Mouse (Mus musculus): ENCODE results near the gene Cdk5r1. TPM values are rescaled to one million over a fixed set of nuclear protein-coding genes. Genes with fewer than 3 reads are reported as not detected.

Gene Cdk5r1
- polyA plus RNA-seq, 1 experiment from 2014 or later: 0.61 TPM

DNA sequence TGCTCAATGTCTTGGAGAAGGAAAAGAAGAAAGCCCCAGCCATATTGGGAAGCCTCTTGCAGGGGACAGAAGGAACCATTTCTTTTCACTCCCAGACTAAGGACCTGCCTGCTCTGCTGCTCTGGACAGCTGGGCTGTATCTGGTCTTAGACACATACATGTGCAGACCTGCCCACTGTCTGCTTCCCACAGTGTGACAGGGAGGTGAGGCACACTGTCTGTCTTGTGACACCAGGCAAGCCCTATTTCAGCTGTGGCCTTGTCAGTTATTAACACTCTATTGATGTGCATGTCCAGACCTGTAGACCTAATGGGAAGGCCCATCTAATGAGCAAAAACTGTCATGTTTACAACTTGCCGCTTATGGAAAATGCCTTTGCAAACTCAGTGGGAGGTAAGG, 38.5 kb downstream of the Cdk5r1 start:
- 70% methylated on average over 1 of the region's 1 CpGs for WGBS
- Histone ChIP-seq H3K4me2 (replicated peaks; ENCODE audit: low read depth) (no peak overlapping the region), H3K27ac (ENCODE audit: low read depth, low read length) (no peak overlapping the region), H3K9ac (ENCODE audit: low read depth, low read length) (no peak overlapping the region), H3K4me1 (replicated peaks; ENCODE audit: control insufficient read depth, insufficient read depth, low read length) (no peaks in the 10 kb centered on the region), H3K4me3 (ENCODE audit: low read depth, low read length) (no peak overlapping the region), H3K36me3 (ENCODE audit: control insufficient read depth, insufficient read depth) (peaks cover 8% of the 10 kb centered on the region), H3K27me3 (replicated peaks; ENCODE audit: control insufficient read depth, insufficient read depth, low read length) (no peaks in the 10 kb centered on the region), H3K9me3 (ENCODE audit: control insufficient read depth) (no peaks in the 10 kb centered on the region)
- no peak for ATAC-seq
- TF ChIP-seq CTCF (IDR thresholded peaks at IDR 0.05; ENCODE audit: low read depth): no peak

- Histone ChIP-seq H3K4me2 (replicated peaks; ENCODE audit: low read depth) (no peak overlapping the region), H3K4me3 (ENCODE audit: low read depth, low read length) (no peak overlapping the region), H3K27ac (ENCODE audit: low read depth, low read length) (no peak overlapping the region), H3K9me3 (ENCODE audit: control insufficient read depth) (no peaks in the 10 kb centered on the region), H3K4me1 (replicated peaks; ENCODE audit: control insufficient read depth, insufficient read depth, low read length) (no peaks in the 10 kb centered on the region), H3K36me3 (ENCODE audit: control insufficient read depth, insufficient read depth) (peaks cover 8% of the 10 kb centered on the region), H3K9ac (ENCODE audit: low read depth, low read length) (no peak overlapping the region), H3K27me3 (replicated peaks; ENCODE audit: control insufficient read depth, insufficient read depth, low read length) (no peaks in the 10 kb centered on the region)
- 81% methylated on average over 8 of the region's 8 CpGs for WGBS
- TF ChIP-seq CTCF (IDR thresholded peaks at IDR 0.05; ENCODE audit: low read depth): no peak
- no peak for ATAC-seq
Measured at GRCm38 (mm10) chr11:80515895-80516294, 39.1 kb downstream of the Cdk5r1 start.

- TF ChIP-seq CTCF (IDR thresholded peaks at IDR 0.05; ENCODE audit: low read depth): no peak
- no peak for ATAC-seq
- H3K9me3 ChIP-seq (ENCODE audit: control insufficient read depth): no peaks in the 10 kb centered on the region
Measured at GRCm38 (mm10) chr11:80518421-80519367, 41.9 kb downstream of the Cdk5r1 start.

GRCm38 (mm10) chr11:80521148-80521547, 44.3 kb downstream of the Cdk5r1 start:
- Histone ChIP-seq H3K4me1 (replicated peaks; ENCODE audit: control insufficient read depth, insufficient read depth, low read length) (no peaks in the 10 kb centered on the region), H3K9me3 (ENCODE audit: control insufficient read depth) (no peaks in the 10 kb centered on the region), H3K9ac (ENCODE audit: low read depth, low read length) (no peak overlapping the region), H3K4me3 (ENCODE audit: low read depth, low read length) (no peak overlapping the region), H3K27ac (ENCODE audit: low read depth, low read length) (no peak overlapping the region), H3K27me3 (replicated peaks; ENCODE audit: control insufficient read depth, insufficient read depth, low read length) (no peaks in the 10 kb centered on the region), H3K4me2 (replicated peaks; ENCODE audit: low read depth) (no peak overlapping the region), H3K36me3 (ENCODE audit: control insufficient read depth, insufficient read depth) (no peaks in the 10 kb centered on the region; the same call in 1 of the 2 replicates)
- 79% methylated on average over 2 of the region's 2 CpGs for WGBS
- no peak for TF ChIP-seq CTCF (IDR thresholded peaks at IDR 0.05; ENCODE audit: low read depth)
- ATAC-seq: no peak

More at GRCm38 (mm10) chr11:80518421-80519367, 41.9 kb downstream of the Cdk5r1 start:
- Histone ChIP-seq H3K4me2 (replicated peaks; ENCODE audit: low read depth) (no peak overlapping the region), H3K36me3 (ENCODE audit: control insufficient read depth, insufficient read depth) (no peaks in the 10 kb centered on the region; the same call in 1 of the 2 replicates), H3K4me1 (replicated peaks; ENCODE audit: control insufficient read depth, insufficient read depth, low read length) (no peaks in the 10 kb centered on the region), H3K27me3 (replicated peaks; ENCODE audit: control insufficient read depth, insufficient read depth, low read length) (no peaks in the 10 kb centered on the region), H3K9ac (ENCODE audit: low read depth, low read length) (no peak overlapping the region), H3K4me3 (ENCODE audit: low read depth, low read length) (no peak overlapping the region), H3K27ac (ENCODE audit: low read depth, low read length) (no peak overlapping the region)
- WGBS: 58% methylated on average over 9 of the region's 9 CpGs

DNA sequence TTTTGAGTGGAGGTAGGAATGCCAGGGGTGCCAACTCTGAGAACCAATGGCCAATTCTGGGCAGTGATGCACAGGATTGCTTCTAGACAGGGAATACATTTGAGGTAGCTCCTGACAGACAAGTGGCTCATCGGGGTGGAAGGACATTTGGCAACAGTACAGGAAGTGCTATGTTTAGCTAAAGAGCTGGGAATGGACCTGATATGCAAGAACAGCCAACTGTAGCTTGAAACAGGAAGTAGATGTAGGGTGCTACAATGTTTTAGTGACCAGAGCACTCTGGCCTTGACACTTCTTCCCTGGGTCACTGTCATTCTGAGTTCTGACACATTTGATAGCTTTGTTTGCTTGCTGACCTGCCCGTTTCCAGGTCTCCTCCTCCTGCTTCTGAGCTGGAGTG, 46.0 kb downstream of the Cdk5r1 start:
- no peak overlapping the region for H3K4me2 ChIP-seq (replicated peaks; ENCODE audit: low read depth)
- H3K4me3 ChIP-seq (ENCODE audit: low read depth, low read length): no peak overlapping the region
- WGBS: 53% methylated on average over 2 of the region's 2 CpGs
- no peaks in the 10 kb centered on the region for H3K4me1 ChIP-seq (replicated peaks; ENCODE audit: control insufficient read depth, insufficient read depth, low read length)
- no peaks in the 10 kb centered on the region; the same call in 1 of the 2 replicates for H3K36me3 ChIP-seq (ENCODE audit: control insufficient read depth, insufficient read depth)
- no peak overlapping the region for H3K9ac ChIP-seq (ENCODE audit: low read depth, low read length)
- no peak for ATAC-seq
- TF ChIP-seq CTCF (IDR thresholded peaks at IDR 0.05; ENCODE audit: low read depth): no peak
- no peak overlapping the region for H3K27ac ChIP-seq (ENCODE audit: low read depth, low read length)
- no peaks in the 10 kb centered on the region for H3K27me3 ChIP-seq (replicated peaks; ENCODE audit: control insufficient read depth, insufficient read depth, low read length)
- H3K9me3 ChIP-seq (ENCODE audit: control insufficient read depth): no peaks in the 10 kb centered on the region

- Histone ChIP-seq H3K36me3 (ENCODE audit: control insufficient read depth, insufficient read depth) (no peaks in the 10 kb centered on the region; the same call in none of the 2 replicates), H3K27me3 (replicated peaks; ENCODE audit: control insufficient read depth, insufficient read depth, low read length) (no peaks in the 10 kb centered on the region), H3K4me1 (replicated peaks; ENCODE audit: control insufficient read depth, insufficient read depth, low read length) (no peaks in the 10 kb centered on the region), H3K9ac (ENCODE audit: low read depth, low read length) (no peak overlapping the region), H3K4me2 (replicated peaks; ENCODE audit: low read depth) (no peak overlapping the region), H3K27ac (ENCODE audit: low read depth, low read length) (no peak overlapping the region), H3K4me3 (ENCODE audit: low read depth, low read length) (no peak overlapping the region), H3K9me3 (ENCODE audit: control insufficient read depth) (no peaks in the 10 kb centered on the region)
- no peak for TF ChIP-seq CTCF (IDR thresholded peaks at IDR 0.05; ENCODE audit: low read depth)
- ATAC-seq: no peak
- 68% methylated on average over 4 of the region's 4 CpGs for WGBS
Measured at GRCm38 (mm10) chr11:80523410-80523809, 46.6 kb downstream of the Cdk5r1 start.

All from intestine, postnatal 0 days (tissue).